Mouse (Mus musculus) C2C12 (cell line): ENCODE results near the gene Cdc14a. TPM values are rescaled to one million over a fixed set of nuclear protein-coding genes. Genes with fewer than 3 reads are reported as not detected.

Experiments used
- H3K27me3 ChIP-seq: one replicate; pipeline ENCODE4 v1.6.1; 2011; ENCODE audit not compliant: control insufficient read depth, insufficient read depth, insufficient read length
- H3K36me3 ChIP-seq: one replicate; pipeline ENCODE4 v1.6.1; 2011; ENCODE audit not compliant: control insufficient read depth, insufficient read depth
- H3K4me3 ChIP-seq: one replicate; pipeline ENCODE4 v1.5.1; 2011; ENCODE audit warnings: mild to moderate bottlenecking, control low read depth; ENCODE audit not compliant: poor library complexity, insufficient read depth, severe bottlenecking
- H3K79me2 ChIP-seq: one replicate; pipeline ENCODE4 v1.6.1; 2011; ENCODE audit not compliant: control insufficient read depth, insufficient read depth
- H3K79me3 ChIP-seq: one replicate; pipeline ENCODE4 v1.6.1; 2011; ENCODE audit warnings: low read depth, control low read depth
- H3ac ChIP-seq: one replicate; pipeline ENCODE3; 2011; ENCODE audit warnings: low read depth; ENCODE audit not compliant: control insufficient read depth, insufficient read length
- CEBPB ChIP-seq: IDR thresholded peaks from one replicate; pipeline ENCODE4 v1.6.1; 2011; ENCODE audit warnings: low read depth, mild to moderate bottlenecking, control low read depth, moderate library complexity
- CTCF ChIP-seq: IDR thresholded peaks from one replicate; pipeline ENCODE4 v1.5.1; 2011; ENCODE audit not compliant: control insufficient read depth, insufficient read depth, insufficient read length
- FOSL1 ChIP-seq: IDR thresholded peaks from one replicate; pipeline ENCODE4 v1.8.0; 2011; ENCODE audit warnings: mild to moderate bottlenecking, low read length; ENCODE audit not compliant: poor library complexity, insufficient read depth, severe bottlenecking
- MAX ChIP-seq: IDR thresholded peaks from one replicate; pipeline ENCODE4 v1.6.1; 2011; ENCODE audit warnings: mild to moderate bottlenecking, control low read depth
- MYOD1 ChIP-seq: IDR thresholded peaks from one replicate; pipeline ENCODE4 v1.6.1; 2011; ENCODE audit warnings: low read depth; ENCODE audit not compliant: control insufficient read depth, insufficient read length
- MYOG ChIP-seq: IDR thresholded peaks from one replicate; pipeline ENCODE4 v1.6.1; 2011; ENCODE audit not compliant: control insufficient read depth, insufficient read length; ENCODE audit errors: extremely low read depth
- USF1 ChIP-seq: IDR thresholded peaks from one replicate; pipeline ENCODE4 v1.6.1; 2011; ENCODE audit warnings: low read depth, mild to moderate bottlenecking, control low read depth, moderate library complexity
- polyA plus RNA-seq: library from polyadenylated mRNA; unstranded; fragments of >200 nt; fragmentation: generic; extraction: Trizol; gene quantifications from one replicate; pipeline ENCODE4 v1.2.1, GENCODE M21; 2012; ENCODE audit warnings: missing spikeins

The Cdc14a gene
- polyA plus RNA-seq, 1 experiment = 1.1 TPM

DNA sequence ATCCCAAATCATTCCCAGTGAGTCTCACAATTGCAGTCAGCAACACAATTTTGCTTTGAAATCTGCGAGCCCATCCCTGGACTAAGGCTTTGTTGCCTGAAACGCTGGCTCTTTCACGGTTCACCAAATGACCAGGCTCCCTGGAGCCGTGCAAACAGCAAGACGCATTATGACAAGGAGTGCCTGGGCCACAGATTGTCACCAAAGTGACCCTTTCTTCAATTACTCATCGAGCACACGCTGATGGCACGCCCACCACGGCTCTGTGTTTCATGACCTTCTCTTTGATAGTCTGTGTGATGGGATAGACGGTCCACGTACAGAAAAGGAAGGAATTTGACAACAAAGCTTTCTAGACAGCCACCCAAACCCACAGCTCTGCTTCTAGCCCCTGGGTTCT is 78.6 kb downstream of the Cdc14a start:
- Histone ChIP-seq H3K79me3 (no peaks in the 10 kb centered on the region), H3ac (no peak overlapping the region), H3K79me2 (no peaks in the 10 kb centered on the region), H3K27me3 (no peaks in the 10 kb centered on the region), H3K4me3 (no peak overlapping the region), H3K36me3 (no peaks in the 10 kb centered on the region)
- TF ChIP-seq CTCF (no peak), MYOD1 (no peak), CEBPB (no peak)

DNA sequence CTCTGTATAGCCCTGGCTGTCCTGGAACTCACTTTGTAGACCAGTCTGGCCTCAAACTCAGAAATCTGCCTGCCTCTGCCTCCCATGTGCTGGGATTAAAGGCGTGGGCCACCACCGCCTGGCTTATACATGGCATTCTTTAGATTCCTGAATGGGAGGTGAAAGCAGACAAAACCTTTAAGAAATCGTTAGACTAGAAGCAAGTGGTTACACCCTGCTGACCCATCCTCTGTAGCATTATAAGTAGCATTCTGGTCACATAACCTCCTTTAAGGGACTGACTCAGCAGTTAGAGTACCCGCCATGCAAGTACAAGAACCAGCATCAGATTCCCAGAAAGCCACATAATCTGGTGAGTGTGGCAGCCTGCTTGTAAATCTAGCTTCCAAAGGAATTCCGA is 81.6 kb downstream of the Cdc14a start:
- H3K79me2 ChIP-seq = no peaks in the 10 kb centered on the region
- TF ChIP-seq MAX (no peak), FOSL1 (no peak), USF1 (no peak), CEBPB (no peak), CTCF (no peak), MYOG (no peak), MYOD1 (no peak)
- no peak overlapping the region for H3K4me3 ChIP-seq
- H3K27me3 ChIP-seq = no peaks in the 10 kb centered on the region
- H3K36me3 ChIP-seq = no peaks in the 10 kb centered on the region
- no peaks in the 10 kb centered on the region for H3K79me3 ChIP-seq
- H3ac ChIP-seq = no peak overlapping the region

GRCm38 (mm10) chr3:116340950-116341624 is 82.7 kb downstream of the Cdc14a start:
- no peaks in the 10 kb centered on the region for H3K27me3 ChIP-seq
- H3K79me3 ChIP-seq = no peaks in the 10 kb centered on the region
- H3K79me2 ChIP-seq = no peaks in the 10 kb centered on the region
- no peak overlapping the region for H3K4me3 ChIP-seq
- H3K36me3 ChIP-seq = no peaks in the 10 kb centered on the region
- no peak for TF ChIP-seq USF1
- TF ChIP-seq CTCF = peak; percentile 46
- no peak overlapping the region for H3ac ChIP-seq

GRCm38 (mm10) chr3:116340281-116340680 is 83.6 kb downstream of the Cdc14a start:
- no peak for TF ChIP-seq MYOG
- TF ChIP-seq FOSL1 = no peak
- no peak for TF ChIP-seq USF1
- TF ChIP-seq MYOD1 = no peak
- TF ChIP-seq CTCF = no peak
- TF ChIP-seq MAX = no peak
- TF ChIP-seq CEBPB = no peak
- no peaks in the 10 kb centered on the region for H3K27me3 ChIP-seq
- H3K4me3 ChIP-seq = no peak overlapping the region
- no peak overlapping the region for H3ac ChIP-seq
- no peaks in the 10 kb centered on the region for H3K79me2 ChIP-seq
- no peaks in the 10 kb centered on the region for H3K36me3 ChIP-seq
- H3K79me3 ChIP-seq = no peaks in the 10 kb centered on the region

GRCm38 (mm10) chr3:116338616-116339015 is 85.2 kb downstream of the Cdc14a start:
- no peak overlapping the region for H3ac ChIP-seq
- H3K36me3 ChIP-seq = no peaks in the 10 kb centered on the region
- TF ChIP-seq MYOG (no peak), CEBPB (no peak), FOSL1 (no peak), CTCF (no peak), USF1 (no peak), MYOD1 (no peak), MAX (no peak)
- no peaks in the 10 kb centered on the region for H3K27me3 ChIP-seq
- no peak overlapping the region for H3K4me3 ChIP-seq
- H3K79me2 ChIP-seq = no peaks in the 10 kb centered on the region
- H3K79me3 ChIP-seq = no peaks in the 10 kb centered on the region

GRCm38 (mm10) chr3:116337840-116338239 is 86.0 kb downstream of the Cdc14a start:
- no peak for TF ChIP-seq MAX
- TF ChIP-seq CEBPB = no peak

More at GRCm38 (mm10) chr3:116337840-116338239, 86.0 kb downstream of the Cdc14a start:
- H3K79me2 ChIP-seq = no peaks in the 10 kb centered on the region
- H3K27me3 ChIP-seq = no peaks in the 10 kb centered on the region
- no peak overlapping the region for H3ac ChIP-seq
- H3K4me3 ChIP-seq = no peak overlapping the region
- H3K79me3 ChIP-seq = no peaks in the 10 kb centered on the region
- no peaks in the 10 kb centered on the region for H3K36me3 ChIP-seq
